Mouse (Mus musculus): ENCODE results near the gene Gm10310.
"Not testable (repeated sequence)": the region's sequence is repeated elsewhere in the genome, so short reads cannot be mapped to it uniquely, and the experiment has no call there.

Gene Gm10310

DNA sequence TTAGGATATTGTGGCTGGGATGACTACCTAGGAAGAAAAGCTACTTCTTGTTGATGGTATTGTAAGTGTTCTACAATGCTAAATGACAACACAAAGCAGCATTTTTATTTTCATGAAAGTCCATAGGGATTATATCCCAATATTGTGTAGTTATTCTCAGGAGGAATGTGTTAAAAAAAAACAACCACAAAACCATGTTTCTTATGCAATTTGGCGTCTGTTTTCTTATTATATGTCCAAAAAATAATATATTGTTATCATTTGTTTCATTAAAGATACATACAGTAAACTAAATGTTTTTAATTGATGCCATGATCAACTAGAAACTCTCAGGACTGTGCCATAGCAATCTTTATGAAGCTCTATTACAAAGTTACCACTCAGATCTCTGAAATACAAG is at the start of gene Gm10310:
Gene Gm10310, minus strand, starts transcription at position 101 of the 400 bp plus-strand sequence.
- DNase-seq (ENCODE audit: low spot score), result not testable (repeated sequence)

DNA sequence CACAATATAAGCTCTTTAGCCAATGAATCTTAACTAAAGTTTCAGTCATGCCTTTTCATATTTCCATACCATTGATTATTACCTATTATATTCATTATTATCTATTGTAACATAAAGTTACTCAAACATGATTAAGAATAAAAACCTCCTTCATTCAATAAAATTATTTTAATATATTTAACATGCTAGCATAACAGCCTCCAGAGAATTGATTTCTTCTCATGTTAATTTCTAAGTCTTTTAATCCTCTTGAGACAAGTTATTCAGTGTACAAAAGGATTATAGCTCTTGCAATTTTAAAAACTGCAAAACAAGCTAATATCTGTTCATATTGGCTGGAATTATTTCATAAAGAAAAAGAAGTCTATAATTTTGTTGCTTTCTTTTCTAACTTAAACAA is 45.2 kb upstream of the Gm10310 start, which contains the start of gene Olfr821:
Gene Olfr821, plus strand, starts transcription at position 301 of the 400 bp plus-strand sequence.
- DNase-seq (ENCODE audit: low spot score), result no peak

DNA sequence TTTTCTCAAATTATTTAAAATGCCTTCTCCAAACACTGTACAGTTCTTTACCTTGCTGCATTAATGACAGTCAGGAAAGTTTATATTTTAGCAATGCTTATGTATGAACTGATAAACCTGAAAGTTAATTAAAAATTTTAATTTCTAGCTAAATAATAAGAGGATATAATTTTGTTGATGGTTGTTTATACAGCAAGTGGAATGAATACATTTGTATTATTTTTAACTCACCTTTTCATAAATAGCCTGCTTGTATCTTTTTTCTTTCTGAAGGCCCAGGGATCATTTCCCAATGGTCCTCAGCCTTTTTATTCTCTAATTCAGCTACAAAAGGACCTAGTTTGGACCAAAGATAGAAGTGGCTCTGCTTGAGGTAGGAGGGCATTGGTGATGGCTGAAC is 27.5 kb upstream of the Gm10310 start, which contains the start of gene Olfr820:
Gene Olfr820, plus strand, starts transcription at position 301 of the 400 bp plus-strand sequence.
- no peak for DNase-seq (ENCODE audit: low spot score)

DNA sequence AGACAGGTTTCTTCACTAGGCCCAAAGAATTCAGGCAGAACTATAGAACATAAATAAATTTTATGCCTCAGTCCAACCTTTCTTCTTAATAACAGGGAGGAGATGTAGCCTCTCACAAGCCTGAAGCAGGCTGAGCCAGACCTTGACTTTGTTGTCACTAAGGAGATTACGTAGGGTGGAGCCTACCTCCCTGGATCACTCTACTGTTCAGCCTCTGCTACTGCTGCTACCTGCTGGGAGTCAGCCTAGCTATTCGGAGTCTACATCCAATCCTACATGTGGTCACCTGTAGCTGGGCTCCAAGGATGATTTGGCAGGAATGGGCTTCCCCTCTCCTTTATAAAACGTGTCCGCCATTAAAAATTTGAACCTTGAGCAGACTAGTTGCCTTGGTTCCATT is 20.5 kb upstream of the Gm10310 start:
- DNase-seq (ENCODE audit: low spot score), result not testable (repeated sequence)

DNA sequence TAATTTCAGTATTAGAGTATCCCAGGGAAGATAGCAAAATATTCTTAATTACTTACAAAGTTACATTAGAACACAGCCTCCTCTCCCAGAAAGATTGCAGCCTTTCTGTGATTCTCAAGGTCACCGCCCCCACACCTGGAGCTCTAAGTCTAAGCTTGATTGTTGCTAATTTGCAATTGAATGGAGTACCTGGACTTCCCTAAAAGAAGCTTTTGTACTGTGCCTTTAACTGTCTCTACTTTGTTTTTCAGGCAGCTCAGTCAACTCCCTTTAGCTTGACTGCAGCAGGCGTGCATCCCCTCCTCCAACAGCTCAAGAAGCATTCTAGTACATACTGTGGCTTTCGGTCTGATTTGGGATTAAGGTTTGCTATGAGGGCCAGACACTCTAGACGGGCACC is 19.2 kb upstream of the Gm10310 start:
- DNase-seq (ENCODE audit: low spot score), result not testable (repeated sequence)

DNA sequence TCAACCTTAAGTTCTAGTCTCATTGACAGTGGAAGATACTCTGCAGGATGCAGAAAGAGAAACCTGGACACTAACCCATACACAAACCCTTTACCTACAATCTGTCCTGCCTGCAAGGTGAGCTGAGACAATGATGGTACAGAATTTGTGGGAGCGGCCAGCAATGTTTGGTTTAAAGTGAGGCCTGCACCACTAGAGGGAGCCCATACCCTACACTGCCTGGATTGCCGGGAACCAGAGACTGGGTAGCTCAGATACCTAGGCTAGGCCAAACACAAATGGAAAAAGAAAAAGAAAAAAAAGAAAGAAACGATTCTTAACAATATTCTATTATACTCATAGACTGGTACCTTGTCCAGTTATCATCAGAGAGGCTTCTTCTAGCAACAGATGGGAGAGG is 3.0 kb downstream of the Gm10310 start:
- DNase-seq (ENCODE audit: low spot score), result not testable (repeated sequence)

DNA sequence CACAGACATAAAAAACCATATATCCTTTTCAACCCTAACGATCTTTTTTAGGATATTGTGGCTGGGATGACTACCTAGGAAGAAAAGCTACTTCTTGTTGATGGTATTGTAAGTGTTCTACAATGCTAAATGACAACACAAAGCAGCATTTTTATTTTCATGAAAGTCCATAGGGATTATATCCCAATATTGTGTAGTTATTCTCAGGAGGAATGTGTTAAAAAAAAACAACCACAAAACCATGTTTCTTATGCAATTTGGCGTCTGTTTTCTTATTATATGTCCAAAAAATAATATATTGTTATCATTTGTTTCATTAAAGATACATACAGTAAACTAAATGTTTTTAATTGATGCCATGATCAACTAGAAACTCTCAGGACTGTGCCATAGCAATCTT is 8.8 kb downstream of the Gm10310 start, which contains the start of gene Olfr247:
Gene Olfr247, minus strand, starts transcription at position 101 of the 400 bp plus-strand sequence.
- not testable (repeated sequence) for DNase-seq (ENCODE audit: low spot score)

DNA sequence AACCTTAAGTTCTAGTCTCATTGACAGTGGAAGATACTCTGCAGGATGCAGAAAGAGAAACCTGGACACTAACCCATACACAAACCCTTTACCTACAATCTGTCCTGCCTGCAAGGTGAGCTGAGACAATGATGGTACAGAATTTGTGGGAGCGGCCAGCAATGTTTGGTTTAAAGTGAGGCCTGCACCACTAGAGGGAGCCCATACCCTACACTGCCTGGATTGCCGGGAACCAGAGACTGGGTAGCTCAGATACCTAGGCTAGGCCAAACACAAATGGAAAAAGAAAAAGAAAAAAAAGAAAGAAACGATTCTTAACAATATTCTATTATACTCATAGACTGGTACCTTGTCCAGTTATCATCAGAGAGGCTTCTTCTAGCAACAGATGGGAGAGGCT is 11.9 kb downstream of the Gm10310 start:
- DNase-seq (ENCODE audit: low spot score), result not testable (repeated sequence)

DNA sequence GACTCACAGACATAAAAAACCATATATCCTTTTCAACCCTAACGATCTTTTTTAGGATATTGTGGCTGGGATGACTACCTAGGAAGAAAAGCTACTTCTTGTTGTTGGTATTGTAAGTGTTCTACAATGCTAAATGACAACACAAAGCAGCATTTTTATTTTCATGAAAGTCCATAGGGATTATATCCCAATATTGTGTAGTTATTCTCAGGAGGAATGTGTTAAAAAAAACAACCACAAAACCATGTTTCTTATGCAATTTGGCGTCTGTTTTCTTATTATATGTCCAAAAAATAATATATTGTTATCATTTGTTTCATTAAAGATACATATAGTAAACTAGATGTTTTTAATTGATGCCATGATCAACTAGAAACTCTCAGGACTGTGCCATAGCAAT is 17.7 kb downstream of the Gm10310 start, which contains the start of gene Olfr819:
Gene Olfr819, minus strand, starts transcription at position 101 of the 400 bp plus-strand sequence.
- DNase-seq (ENCODE audit: low spot score), result not testable (repeated sequence)

DNA sequence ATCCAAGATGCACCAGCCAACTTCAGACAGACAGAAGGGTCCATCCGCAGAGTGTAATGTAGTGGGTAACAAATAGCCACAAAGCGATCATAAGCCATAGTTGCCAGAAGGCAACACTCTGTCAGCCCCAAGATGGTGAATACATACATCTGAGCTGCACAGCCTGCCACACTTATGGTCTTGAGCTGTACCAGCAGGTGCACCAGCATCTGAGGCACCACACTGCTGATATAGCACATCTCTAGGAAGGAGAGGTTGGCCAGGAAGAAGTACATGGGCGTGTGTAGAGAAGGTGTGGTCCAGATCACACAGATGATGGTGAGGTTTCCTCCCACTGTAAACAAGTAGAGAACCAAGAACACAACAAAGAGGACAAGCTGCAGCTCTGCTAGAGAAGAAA is 18.6 kb downstream of the Gm10310 start:
- not testable (repeated sequence) for DNase-seq (ENCODE audit: low spot score)

DNA sequence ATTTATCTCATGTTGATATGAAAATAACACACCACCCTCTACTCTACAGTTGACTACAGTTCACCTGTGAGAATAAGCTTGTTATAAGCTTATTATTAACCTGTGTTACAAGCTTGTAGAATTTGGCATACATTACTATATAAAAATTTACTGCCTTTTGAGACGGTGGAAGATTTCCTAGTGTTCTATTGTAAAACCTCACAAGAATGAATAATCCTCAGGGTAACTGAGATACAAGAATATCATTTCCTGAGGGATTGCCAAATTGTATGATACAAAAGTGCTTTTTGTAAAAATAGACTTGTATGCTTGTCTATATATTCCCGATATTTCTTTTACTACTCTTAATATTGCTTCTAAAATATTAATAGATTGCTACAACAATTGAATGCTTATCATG is 35.9 kb downstream of the Gm10310 start, which contains the start of gene Olfr818:
Gene Olfr818, minus strand, starts transcription at position 101 of the 400 bp plus-strand sequence.
- DNase-seq (ENCODE audit: low spot score), result no peak
